Mouse (Mus musculus): ENCODE measurements at regions not wholly inside any gene's neighbourhood (a gene's known extent, or its start where the extent isn't known, plus 50 kb on each side); places are given as distances from the start of the nearest gene placed in this dataset.
"Not testable (repeated sequence)": the region's sequence is repeated elsewhere in the genome, so short reads cannot be mapped to it uniquely, and the experiment has no call there.

DNA sequence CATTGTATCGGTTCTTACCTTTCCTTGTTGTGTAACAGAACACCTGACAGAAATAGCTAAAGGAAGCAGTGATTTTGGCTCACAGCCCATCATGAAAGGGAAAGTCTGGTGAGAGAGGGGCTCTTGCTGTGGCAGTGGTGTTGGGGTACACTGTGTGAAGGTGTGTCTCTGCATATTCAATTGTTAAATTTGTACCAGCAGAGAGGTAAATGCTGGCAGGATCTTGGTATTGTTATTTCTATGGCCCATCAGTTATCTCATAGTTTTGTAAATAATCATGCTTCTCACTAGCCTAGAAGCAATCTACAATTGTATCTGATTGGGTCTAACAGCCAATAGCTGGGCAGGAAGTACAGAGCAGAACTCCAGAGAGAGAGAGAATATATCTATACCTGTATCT lies 95.7 kb downstream of the Mfap3l start:
- ATAC-seq: no peak
- 93% methylated on average over 1 of the region's 1 CpGs for WGBS
- no peaks in the 10 kb centered on the region for H3K27me3 ChIP-seq

DNA sequence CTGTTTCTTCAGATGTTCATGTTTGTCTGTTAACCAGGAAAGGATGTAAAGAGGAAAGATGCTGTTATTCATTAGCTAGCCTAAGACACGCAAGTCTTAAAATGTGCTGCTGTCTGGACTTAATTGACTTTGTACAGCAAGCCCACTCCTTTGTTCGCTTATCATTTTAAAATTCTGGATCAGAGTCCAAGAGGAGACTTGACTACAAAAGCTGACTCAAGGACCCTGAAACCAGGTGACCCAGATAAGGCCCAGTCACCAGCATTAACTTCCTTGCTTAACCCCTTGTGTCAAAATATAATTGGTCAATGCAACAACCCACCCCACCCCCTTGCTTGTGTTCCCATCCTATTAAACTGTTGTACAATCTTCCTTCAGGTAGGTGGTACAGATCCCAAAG lies 99.9 kb downstream of the Mfap3l start:
- ATAC-seq: no peak
- no peak overlapping the region for H3K9ac ChIP-seq (replicated peaks)
- H3K4me3 ChIP-seq (replicated peaks): no peak overlapping the region
- no peak overlapping the region for H3K4me2 ChIP-seq (replicated peaks)
- no peaks in the 10 kb centered on the region for H3K27me3 ChIP-seq
- H3K4me1 ChIP-seq (replicated peaks): no peaks in the 10 kb centered on the region
- no peaks in the 10 kb centered on the region for H3K9me3 ChIP-seq
- WGBS: 92% methylated on average over 2 of the region's 2 CpGs
- H3K27ac ChIP-seq: no peak overlapping the region
- H3K36me3 ChIP-seq: no peaks in the 10 kb centered on the region

More for the DNA sequence above, 95.7 kb downstream of the Mfap3l start:
- no peak overlapping the region for H3K4me3 ChIP-seq (replicated peaks)
- no peaks in the 10 kb centered on the region for H3K4me1 ChIP-seq (replicated peaks)
- H3K9me3 ChIP-seq: no peaks in the 10 kb centered on the region
- H3K27ac ChIP-seq: no peak overlapping the region
- H3K9ac ChIP-seq (replicated peaks): no peak overlapping the region
- H3K4me2 ChIP-seq (replicated peaks): no peak overlapping the region
- no peaks in the 10 kb centered on the region for H3K36me3 ChIP-seq

DNA sequence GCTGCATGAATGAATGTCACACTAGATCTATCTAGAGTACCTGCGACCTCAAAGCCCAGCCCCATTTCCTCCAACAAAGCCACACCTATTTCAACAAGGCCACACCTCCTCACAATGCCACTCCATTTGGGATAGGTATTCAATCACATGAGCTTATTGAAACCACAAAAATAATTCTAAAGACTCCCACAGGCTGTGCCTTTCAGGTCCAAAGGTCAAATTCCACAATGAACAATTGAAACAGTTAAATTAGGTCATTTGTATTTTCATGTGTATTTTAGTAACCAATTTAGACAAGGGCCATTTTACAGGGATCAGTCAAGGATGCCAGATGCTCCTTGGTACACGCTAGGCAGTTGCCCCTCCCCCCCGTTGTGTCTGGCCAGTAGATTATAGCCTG lies 103.3 kb downstream of the Mfap3l start:
- H3K4me2 ChIP-seq (replicated peaks): no peak overlapping the region
- 76% methylated on average over 3 of the region's 3 CpGs for WGBS
- H3K9ac ChIP-seq (replicated peaks): no peak overlapping the region
- H3K36me3 ChIP-seq: no peaks in the 10 kb centered on the region
- no peaks in the 10 kb centered on the region for H3K27me3 ChIP-seq
- no peak overlapping the region for H3K4me3 ChIP-seq (replicated peaks)
- no peak for ATAC-seq
- no peaks in the 10 kb centered on the region for H3K9me3 ChIP-seq
- no peaks in the 10 kb centered on the region for H3K4me1 ChIP-seq (replicated peaks)
- no peak overlapping the region for H3K27ac ChIP-seq

DNA sequence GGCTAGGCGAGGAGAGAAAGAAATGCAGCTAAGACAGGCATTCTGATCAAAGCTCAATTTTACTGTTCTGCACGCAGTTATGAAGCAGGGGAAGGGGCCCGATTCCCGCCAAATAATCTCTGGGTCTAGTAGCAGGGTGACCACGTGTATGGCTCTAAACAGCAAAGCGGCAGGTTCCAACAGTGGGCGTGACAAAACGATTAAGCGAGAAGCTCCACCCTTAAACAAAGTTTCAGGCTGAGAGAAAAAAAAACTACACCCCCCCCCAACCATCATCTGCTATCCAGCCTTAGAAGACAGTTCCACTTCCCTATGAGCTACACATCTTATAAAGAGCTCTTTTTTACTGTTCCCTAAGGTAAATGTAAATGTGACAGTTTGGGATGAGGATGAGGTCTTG lies 103.8 kb downstream of the Mfap3l start:
- H3K27ac ChIP-seq: no peak overlapping the region
- no peak overlapping the region for H3K4me3 ChIP-seq (replicated peaks)
- ATAC-seq: no peak
- no peak overlapping the region for H3K4me2 ChIP-seq (replicated peaks)
- no peak overlapping the region for H3K9ac ChIP-seq (replicated peaks)
- no peaks in the 10 kb centered on the region for H3K36me3 ChIP-seq
- no peaks in the 10 kb centered on the region for H3K4me1 ChIP-seq (replicated peaks)
- no peaks in the 10 kb centered on the region for H3K9me3 ChIP-seq
- WGBS: 91% methylated on average over 9 of the region's 9 CpGs
- H3K27me3 ChIP-seq: no peaks in the 10 kb centered on the region

DNA sequence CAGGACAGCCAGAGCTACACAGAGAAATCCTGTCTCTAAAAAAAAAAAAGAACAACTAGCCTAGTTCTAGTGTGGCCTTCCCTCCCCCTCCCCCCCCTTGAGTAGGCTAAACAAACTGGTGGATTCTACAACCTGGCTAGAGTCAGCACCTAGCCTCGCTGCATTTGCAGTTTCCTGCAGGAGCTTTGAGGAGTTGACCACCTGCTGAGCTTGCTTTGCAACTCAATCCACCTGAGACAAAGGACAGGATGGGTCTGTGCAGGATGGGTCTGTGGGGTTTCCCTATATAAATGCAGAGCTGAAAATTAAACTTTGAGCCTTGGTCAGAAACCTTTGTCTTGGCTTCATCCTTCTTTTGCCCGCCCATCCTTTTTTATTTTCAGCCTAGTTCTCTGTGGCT lies 104.3 kb downstream of the Mfap3l start:
- H3K4me3 ChIP-seq (replicated peaks): no peak overlapping the region
- H3K9ac ChIP-seq (replicated peaks): no peak overlapping the region
- no peak overlapping the region for H3K4me2 ChIP-seq (replicated peaks)
- no peaks in the 10 kb centered on the region for H3K36me3 ChIP-seq
- no peaks in the 10 kb centered on the region for H3K9me3 ChIP-seq
- 52% methylated on average over 2 of the region's 2 CpGs for WGBS
- H3K4me1 ChIP-seq (replicated peaks): no peaks in the 10 kb centered on the region
- no peaks in the 10 kb centered on the region for H3K27me3 ChIP-seq
- no peak overlapping the region for H3K27ac ChIP-seq
- no peak for ATAC-seq

DNA sequence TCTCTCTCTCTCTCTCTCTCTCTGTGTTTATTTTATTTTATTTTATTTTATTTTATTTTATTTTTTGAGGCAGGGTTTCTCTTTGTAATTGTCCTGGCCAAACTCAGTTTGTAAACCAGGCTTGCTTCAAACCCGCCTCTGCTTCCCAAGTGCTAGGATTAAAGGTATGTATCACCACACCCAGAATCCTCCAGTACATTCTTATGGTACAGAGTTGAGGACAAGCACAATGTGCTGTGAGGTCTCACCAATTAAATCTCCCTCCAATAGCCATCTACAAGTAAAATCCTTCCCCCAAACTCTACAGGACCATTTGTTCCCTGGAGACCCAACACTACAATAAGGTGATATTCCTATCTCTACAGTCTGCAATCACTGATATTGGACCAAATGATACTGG lies 105.0 kb downstream of the Mfap3l start:
- ATAC-seq: no peak
- WGBS: 90% methylated on average over 1 of the region's 1 CpGs
- Histone ChIP-seq H3K27me3 (no peaks in the 10 kb centered on the region), H3K27ac (no peak overlapping the region), H3K4me3 (replicated peaks) (no peak overlapping the region), H3K4me2 (replicated peaks) (no peak overlapping the region), H3K9ac (replicated peaks) (no peak overlapping the region), H3K9me3 (no peaks in the 10 kb centered on the region), H3K4me1 (replicated peaks) (no peaks in the 10 kb centered on the region), H3K36me3 (no peaks in the 10 kb centered on the region)

DNA sequence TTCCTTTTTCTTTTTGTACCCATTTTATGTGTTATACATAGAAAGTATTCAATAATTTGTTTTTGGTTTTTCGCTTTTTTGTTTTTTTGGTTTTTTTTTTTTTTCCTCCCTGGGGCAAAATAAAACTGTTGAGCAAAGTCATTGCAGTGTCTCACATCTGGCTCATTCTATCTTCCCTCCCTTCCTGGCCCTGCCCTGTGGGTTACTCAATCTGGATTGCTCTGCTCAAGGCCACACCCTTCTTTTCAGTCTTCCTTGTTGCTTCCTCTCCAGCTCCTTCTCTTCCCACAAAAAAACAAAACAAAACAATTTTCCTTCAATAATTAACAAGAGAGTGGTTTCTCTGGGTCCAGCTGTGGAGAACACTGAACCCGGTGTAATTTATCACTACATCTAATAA lies 113.2 kb downstream of the Mfap3l start:
- H3K9ac ChIP-seq (replicated peaks): no peak overlapping the region
- 91% methylated on average over 2 of the region's 2 CpGs for WGBS
- H3K4me1 ChIP-seq (replicated peaks): no peaks in the 10 kb centered on the region
- H3K27me3 ChIP-seq: no peaks in the 10 kb centered on the region
- no peak overlapping the region for H3K27ac ChIP-seq
- no peak for ATAC-seq
- H3K9me3 ChIP-seq: no peaks in the 10 kb centered on the region
- H3K4me3 ChIP-seq (replicated peaks): no peak overlapping the region
- no peaks in the 10 kb centered on the region for H3K36me3 ChIP-seq
- no peak overlapping the region for H3K4me2 ChIP-seq (replicated peaks)

DNA sequence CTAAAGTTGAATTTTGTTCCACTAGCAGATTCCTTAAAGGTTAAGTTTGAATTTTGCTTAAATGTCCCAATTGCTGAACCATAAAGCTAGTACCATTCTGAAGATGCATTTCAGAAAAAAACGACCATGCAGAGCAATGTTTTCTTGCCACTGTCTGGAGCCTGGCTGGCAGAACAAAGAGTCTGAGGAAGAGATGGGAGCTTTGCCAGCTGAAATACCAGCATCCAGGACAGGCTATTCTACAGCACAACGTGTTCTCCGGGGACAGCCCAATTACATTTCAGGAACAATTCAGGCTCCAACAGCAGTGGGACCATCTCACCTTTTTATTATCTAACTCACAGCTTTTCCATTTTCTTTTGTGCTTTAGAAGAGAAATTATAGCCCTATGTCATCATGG lies 113.9 kb downstream of the Mfap3l start:
- no peak overlapping the region for H3K27ac ChIP-seq
- H3K4me3 ChIP-seq (replicated peaks): no peak overlapping the region
- no peak overlapping the region for H3K9ac ChIP-seq (replicated peaks)
- no peaks in the 10 kb centered on the region for H3K27me3 ChIP-seq
- ATAC-seq: no peak
- H3K4me1 ChIP-seq (replicated peaks): no peaks in the 10 kb centered on the region
- WGBS: 72% methylated on average over 3 of the region's 3 CpGs
- H3K9me3 ChIP-seq: no peaks in the 10 kb centered on the region
- no peak overlapping the region for H3K4me2 ChIP-seq (replicated peaks)
- no peaks in the 10 kb centered on the region for H3K36me3 ChIP-seq

DNA sequence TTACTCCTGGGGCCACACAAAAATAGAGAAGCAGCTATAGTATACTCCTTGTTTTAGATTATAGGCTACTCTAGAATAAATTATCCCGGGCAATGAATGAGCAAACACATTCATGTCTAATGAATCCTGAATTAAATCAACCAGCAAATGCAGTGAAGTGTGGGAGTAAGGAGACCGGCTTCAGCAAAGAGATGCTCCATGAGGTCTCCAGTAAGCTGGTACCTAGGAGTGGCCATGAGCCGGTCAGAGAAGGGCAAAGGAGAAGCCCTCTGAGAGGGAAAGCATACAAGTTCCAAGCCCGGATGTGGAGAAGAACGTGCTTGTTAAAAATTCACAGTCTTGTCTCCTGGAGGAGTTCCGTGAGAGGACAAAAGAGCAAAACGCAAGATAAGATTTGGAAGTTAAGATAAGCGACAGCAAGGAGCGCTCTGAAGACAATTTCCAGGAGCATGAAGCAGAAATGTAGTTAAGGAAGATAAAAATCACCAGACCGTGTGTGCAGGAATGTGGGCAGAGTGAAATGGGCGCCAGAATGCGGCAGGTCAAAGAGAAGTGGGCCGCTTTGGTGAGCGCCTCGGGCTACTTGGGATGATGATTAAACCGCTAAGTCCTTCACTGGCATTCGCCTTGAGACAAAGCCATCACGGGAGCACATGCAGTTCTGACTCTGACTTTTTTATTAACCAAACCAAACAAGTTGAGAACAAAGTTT lies 123.2 kb downstream of the Mfap3l start:
- Histone ChIP-seq H3K9ac (replicated peaks) (no peak overlapping the region), H3K4me3 (replicated peaks) (no peak overlapping the region), H3K27ac (no peak overlapping the region), H3K4me1 (replicated peaks) (no peaks in the 10 kb centered on the region), H3K27me3 (no peaks in the 10 kb centered on the region), H3K9me3 (no peaks in the 10 kb centered on the region), H3K4me2 (replicated peaks) (no peak overlapping the region), H3K36me3 (no peaks in the 10 kb centered on the region)
- no peak for ATAC-seq
- 88% methylated on average over 18 of the region's 18 CpGs for WGBS

DNA sequence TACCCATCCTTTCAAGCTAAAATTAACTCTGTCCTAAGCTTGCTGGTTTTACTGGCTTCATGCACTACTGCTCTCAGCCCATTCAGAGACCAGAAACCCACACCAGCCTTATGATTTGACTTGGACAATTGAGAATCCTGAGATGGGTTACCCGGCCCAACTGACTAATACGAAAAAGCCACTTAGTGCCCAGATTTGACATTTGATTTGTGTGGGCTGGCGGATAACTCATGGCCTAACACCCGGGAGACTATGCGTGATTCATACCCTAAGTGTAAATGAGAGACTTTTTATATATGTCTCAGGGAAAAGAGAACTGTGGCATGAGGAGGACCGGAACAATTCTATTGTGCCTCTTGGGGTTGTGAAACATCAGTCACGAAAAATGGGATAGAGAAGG lies 126.3 kb upstream of the Hpf1 start:
- Histone ChIP-seq H3K9ac (replicated peaks) (no peak overlapping the region), H3K4me3 (replicated peaks) (no peak overlapping the region), H3K27ac (no peak overlapping the region), H3K36me3 (no peaks in the 10 kb centered on the region), H3K27me3 (no peaks in the 10 kb centered on the region), H3K4me1 (replicated peaks) (no peaks in the 10 kb centered on the region), H3K9me3 (no peaks in the 10 kb centered on the region), H3K4me2 (replicated peaks) (no peak overlapping the region)
- no peak for ATAC-seq
- WGBS: 92% methylated on average over 7 of the region's 7 CpGs

DNA sequence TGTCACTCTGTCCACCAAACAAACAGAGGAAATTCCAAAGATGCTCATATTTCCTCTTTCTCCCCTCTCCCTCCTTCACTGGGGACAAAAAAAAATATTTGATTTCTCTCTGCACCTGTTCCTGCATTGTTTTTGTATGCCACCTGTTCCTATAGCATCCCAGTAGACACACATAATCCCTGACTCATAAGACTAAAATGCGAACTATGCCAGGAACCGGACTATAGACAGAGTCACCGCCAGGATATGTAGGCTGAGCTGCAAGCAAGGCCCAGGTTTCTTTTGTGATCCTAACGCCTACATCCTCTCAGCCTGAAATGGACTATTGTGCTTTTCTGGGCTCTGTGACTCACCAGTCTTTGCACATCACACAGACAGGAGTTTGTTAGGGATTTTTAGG lies 116.9 kb upstream of the Hpf1 start:
- no peaks in the 10 kb centered on the region for H3K36me3 ChIP-seq
- H3K27me3 ChIP-seq: no peaks in the 10 kb centered on the region
- H3K4me2 ChIP-seq (replicated peaks): no peak overlapping the region
- no peak overlapping the region for H3K4me3 ChIP-seq (replicated peaks)
- ATAC-seq: no peak
- no peaks in the 10 kb centered on the region for H3K4me1 ChIP-seq (replicated peaks)
- H3K9me3 ChIP-seq: no peaks in the 10 kb centered on the region
- 64% methylated on average over 4 of the region's 4 CpGs for WGBS
- H3K9ac ChIP-seq (replicated peaks): no peak overlapping the region
- no peak overlapping the region for H3K27ac ChIP-seq

DNA sequence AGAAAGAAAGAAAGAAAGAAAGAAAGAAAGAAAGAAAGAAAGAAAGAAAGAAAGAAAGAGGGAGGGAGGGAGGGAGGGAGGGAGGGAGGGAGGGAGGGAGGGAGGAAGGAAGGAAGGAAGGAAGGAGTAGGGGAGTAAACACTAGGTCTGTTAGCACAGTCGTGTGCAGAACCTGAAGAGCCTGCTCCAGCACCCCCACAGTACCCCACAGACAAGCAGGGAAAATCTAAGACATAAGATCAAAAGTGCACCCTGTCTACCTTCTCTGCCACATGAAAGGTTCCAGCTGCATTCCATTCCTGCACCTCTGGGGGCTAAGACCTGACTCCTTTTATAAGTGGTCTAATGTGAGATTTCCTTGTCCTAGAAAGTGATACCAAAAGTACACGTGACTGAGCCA lies 114.0 kb upstream of the Hpf1 start:
- ATAC-seq, H3K9me3 ChIP-seq: not testable (repeated sequence)
- WGBS: 62% methylated on average over 2 of the region's 2 CpGs

DNA sequence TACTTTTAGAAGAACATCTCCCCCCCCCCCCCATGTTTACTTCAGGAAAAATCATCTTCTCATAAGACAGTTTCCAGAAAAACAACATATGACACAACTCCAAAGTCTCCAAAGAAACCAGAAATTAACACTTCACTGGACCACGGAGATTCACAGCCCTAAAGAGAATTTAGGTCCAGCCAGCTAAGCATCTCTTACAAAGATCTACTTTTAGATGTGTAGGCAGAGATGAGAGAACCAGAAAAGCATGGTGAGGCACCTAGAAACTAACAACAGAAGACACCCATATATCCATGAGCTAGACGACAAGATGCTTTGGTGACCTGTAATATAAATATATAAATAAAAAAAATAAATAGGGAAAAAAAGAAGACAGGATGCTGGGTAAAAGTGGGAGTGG lies 105.2 kb upstream of the Hpf1 start:
- no peaks in the 10 kb centered on the region for H3K27me3 ChIP-seq
- no peak overlapping the region for H3K4me2 ChIP-seq (replicated peaks)
- no peak overlapping the region for H3K27ac ChIP-seq
- no peaks in the 10 kb centered on the region for H3K36me3 ChIP-seq
- no peak overlapping the region for H3K4me3 ChIP-seq (replicated peaks)
- H3K9me3 ChIP-seq: no peaks in the 10 kb centered on the region
- H3K9ac ChIP-seq (replicated peaks): no peak overlapping the region
- 88% methylated on average over 2 of the region's 2 CpGs for WGBS
- no peak for ATAC-seq
- no peaks in the 10 kb centered on the region for H3K4me1 ChIP-seq (replicated peaks)

More for the DNA sequence above, 114.0 kb upstream of the Hpf1 start:
- not testable (repeated sequence) for H3K4me3 ChIP-seq (replicated peaks); H3K27me3 ChIP-seq; H3K36me3 ChIP-seq; H3K9ac ChIP-seq (replicated peaks); H3K4me2 ChIP-seq (replicated peaks); H3K27ac ChIP-seq; H3K4me1 ChIP-seq (replicated peaks)
